7 mouse cellular contexts compared by ENCODE assay signal in genomic region chr4:143412219-143413092, GRCm38 (mm10). TPM values are rescaled to one million over a fixed set of nuclear protein-coding genes. Genes with fewer than 3 reads are reported as not detected.
DNase-seq lines count a peak whose midpoint lies in the region; ATAC-seq and TF ChIP-seq lines count a peak whose summit lies in the region.

TSS of gene Pramef8 (plus strand) at chr4:143412426.

- H3K36me3 ChIP-seq in embryonic facial prominence, embryonic 13.5 days, result peaks cover 34% of the 10 kb centered on the region
- H3K36me3 ChIP-seq in kidney, adult 2 months (ENCODE audit: control insufficient read depth, insufficient read depth, low read length), result no peaks in the 10 kb centered on the region; the same call in 1 of the 2 replicates
- H3K36me3 ChIP-seq in limb, embryonic 12.5 days, result peaks cover 35% of the 10 kb centered on the region
- H3K36me3 ChIP-seq in midbrain, embryonic 15.5 days (replicated peaks), result peaks cover 18% of the 10 kb centered on the region
- peaks cover 10% of the 10 kb centered on the region for H3K36me3 ChIP-seq in spleen, adult 2 months (ENCODE audit: control insufficient read depth, insufficient read depth, low read length)

- DNase-seq in adrenal gland, postnatal 36 days, result peak; percentile 88 to 89
- DNase-seq in heart, adult 18-20 months, result peak; percentile 94 to 97
- DNase-seq in kidney, adult 2 months, result peak; percentile 97
- peak; percentile 82 to 91 for DNase-seq in spleen, adult 2 months (ENCODE audit: low read depth in 1 of 2, low spot score in 2 of 2)

- H3K4me2 ChIP-seq in embryonic facial prominence, embryonic 13.5 days, result peak within 1 kb of the TSS; percentile 56
- H3K4me2 ChIP-seq in limb, embryonic 12.5 days, result peak within 1 kb of the TSS; percentile 52
- H3K4me2 ChIP-seq in midbrain, embryonic 15.5 days, result peak within 1 kb of the TSS; percentile 60

- peak; percentile 89 for ATAC-seq in embryonic facial prominence, embryonic 13.5 days (ENCODE audit: insufficient number of reproducible peaks, insufficient read depth, low FRiP score, low TSS enrichment, low read depth)
- peak; percentile 89 for ATAC-seq in limb, embryonic 12.5 days (ENCODE audit: insufficient number of reproducible peaks, insufficient read depth, low FRiP score, low TSS enrichment, low read depth)
- ATAC-seq in midbrain, embryonic 15.5 days (replicated peaks), result peak; percentile 95

- no peak for TF ChIP-seq POLR2A in kidney, adult 2 months (IDR thresholded peaks at IDR 0.05; ENCODE audit: low read depth, low read length)
- TF ChIP-seq POLR2A in spleen, adult 2 months (IDR thresholded peaks at IDR 0.05; ENCODE audit: low read depth, low read length), result no peak

- H3K27me3 ChIP-seq in embryonic facial prominence, embryonic 13.5 days, result no peaks in the 10 kb centered on the region
- H3K27me3 ChIP-seq in kidney, adult 2 months (replicated peaks; ENCODE audit: control insufficient read depth, insufficient read depth, low read length), result no peaks in the 10 kb centered on the region
- H3K27me3 ChIP-seq in limb, embryonic 12.5 days, result no peaks in the 10 kb centered on the region
- H3K27me3 ChIP-seq in midbrain, embryonic 15.5 days (replicated peaks), result no peaks in the 10 kb centered on the region
- H3K27me3 ChIP-seq in spleen, adult 2 months (ENCODE audit: control insufficient read depth, insufficient read depth, low read length), result no peaks in the 10 kb centered on the region

- H3K9me3 ChIP-seq in embryonic facial prominence, embryonic 13.5 days, result peaks cover 11% of the 10 kb centered on the region
- H3K9me3 ChIP-seq in limb, embryonic 12.5 days, result peaks cover 9% of the 10 kb centered on the region
- H3K9me3 ChIP-seq in midbrain, embryonic 15.5 days, result no peaks in the 10 kb centered on the region

- 0 out of 2 replicates have a peak, but pooled peaks cover 4% of the 10 kb centered on the region for H3K4me1 ChIP-seq in embryonic facial prominence, embryonic 13.5 days
- H3K4me1 ChIP-seq in kidney, adult 2 months (ENCODE audit: control insufficient read depth, insufficient read depth, low read length), result no peaks in the 10 kb centered on the region
- H3K4me1 ChIP-seq in limb, embryonic 12.5 days (replicated peaks), result no peaks in the 10 kb centered on the region
- H3K4me1 ChIP-seq in midbrain, embryonic 15.5 days, result peaks cover 6% of the 10 kb centered on the region
- H3K4me1 ChIP-seq in spleen, adult 2 months (ENCODE audit: control insufficient read depth, insufficient read depth, insufficient read length), result peaks cover 2% of the 10 kb centered on the region; the same call in 1 of the 2 replicates

- TF ChIP-seq CTCF in kidney, adult 2 months (conservative IDR thresholded peaks at IDR 0.05; ENCODE audit: insufficient read depth, insufficient read length, low read depth, low read length), result no peak
- no peak for TF ChIP-seq CTCF in spleen, adult 2 months (IDR thresholded peaks at IDR 0.05; ENCODE audit: extremely low read depth, insufficient read depth, insufficient read length, insufficient replicate concordance)

- peak within 1 kb of the TSS; percentile 70 for H3K9ac ChIP-seq in embryonic facial prominence, embryonic 13.5 days
- peak within 1 kb of the TSS; percentile 51 for H3K9ac ChIP-seq in limb, embryonic 12.5 days (replicated peaks)
- peak within 1 kb of the TSS; percentile 56 for H3K9ac ChIP-seq in midbrain, embryonic 15.5 days

- H3K27ac ChIP-seq in embryonic facial prominence, embryonic 13.5 days, result peak within 1 kb of the TSS; percentile 88
- H3K27ac ChIP-seq in kidney, adult 2 months (ENCODE audit: insufficient read depth, low read depth, low read length), result peak within 1 kb of the TSS; percentile 84
- H3K27ac ChIP-seq in limb, embryonic 12.5 days, result peak within 1 kb of the TSS; percentile 83
- peak within 1 kb of the TSS; percentile 91 for H3K27ac ChIP-seq in midbrain, embryonic 15.5 days
- H3K27ac ChIP-seq in spleen, adult 2 months (ENCODE audit: insufficient read depth, low read length), result peak within 1 kb of the TSS; percentile 90

- WGBS in embryonic facial prominence, embryonic 13.5 days, result 1% methylated on average over 50 of the region's 50 CpGs
- under 1% methylated on average over 50 of the region's 50 CpGs for WGBS in kidney, adult 2 months
- 1% methylated on average over 50 of the region's 50 CpGs for WGBS in limb, embryonic 12.5 days
- under 1% methylated on average over 50 of the region's 50 CpGs for WGBS in midbrain, embryonic 15.5 days
- WGBS in spleen, adult 2 months, result under 1% methylated on average over 50 of the region's 50 CpGs

- peak within 1 kb of the TSS; percentile 59 for H3K4me3 ChIP-seq in embryonic facial prominence, embryonic 13.5 days
- peak within 1 kb of the TSS; percentile 83 for H3K4me3 ChIP-seq in kidney, adult 2 months (ENCODE audit: insufficient read depth, low read depth, low read length)
- H3K4me3 ChIP-seq in limb, embryonic 12.5 days (replicated peaks), result peak within 1 kb of the TSS; percentile 53
- peak within 1 kb of the TSS; percentile 54 for H3K4me3 ChIP-seq in midbrain, embryonic 15.5 days
- H3K4me3 ChIP-seq in spleen, adult 2 months (ENCODE audit: extremely low read depth, insufficient read depth, insufficient read length), result peak within 1 kb of the TSS; percentile 84

RNA-seq across cellular contexts. Expression of gene Pramef8, which starts in this region (rescaled TPM):
- total RNA-seq in adrenal gland, postnatal 36 days (2021), result 10 to 100 TPM; 11.5 to 12.3 TPM
- polyA plus RNA-seq in embryonic facial prominence, embryonic 13.5 days (2015; fragmentation: Nextera tagmentation; extraction: Ambion mirVana), result 22.7 and 25.4 TPM in 2 replicates
- 1 to 10 TPM; 8.7 to 9.0 TPM for total RNA-seq in heart, adult 18-20 months (2021)
- 5.1 and 5.7 TPM in 2 replicates for polyA plus RNA-seq in kidney, adult 2 months (2012; rRNA removed)
- polyA plus RNA-seq in limb, embryonic 12.5 days (2016; fragmentation: Nextera tagmentation; extraction: Ambion mirVana), result 21.9 and 23.6 TPM in 2 replicates
- 25.6 and 27.4 TPM in 2 replicates for polyA plus RNA-seq in midbrain, embryonic 15.5 days (2015; fragmentation: Nextera tagmentation; extraction: Ambion mirVana)
- polyA plus RNA-seq in spleen, adult 2 months (2012; rRNA removed), result 4.6 and 5.2 TPM in 2 replicates

Comparison
In these comparisons a context has a peak if more than half of its experiments do, and no peak if none do; other contexts are left out.
1. Peak in every context shown above with its lines: DNase-seq, ATAC-seq, H3K4me3 ChIP-seq and H3K27ac ChIP-seq.